Comparison of ENCODE assay signal across 20 mouse cellular contexts in genomic region chrX:163867711-163868379, GRCm38 (mm10). TPM values are rescaled to one million over a fixed set of nuclear protein-coding genes. Genes with fewer than 3 reads are reported as not detected.
DNase-seq lines count a peak whose midpoint lies in the region; ATAC-seq and TF ChIP-seq lines count a peak whose summit lies in the region.
"Had no signal": no experiment of that assay in that cellular context is flagged by ENCODE, and none has a peak within 500 bp of the region (broad histone marks: within the 10 kb centered on the region; RNA-seq: fewer than 3 reads in every experiment).

No protein-coding gene starts in this region.

- no peaks in the 10 kb centered on the region for H3K27me3 ChIP-seq in kidney, postnatal 0 days (ENCODE audit: insufficient read depth, low read length)
- H3K27me3 ChIP-seq: hindbrain, embryonic 15.5 days had no signal

- no peak overlapping the region for H3K4me3 ChIP-seq in gastrocnemius, adult 2 months
- no peak overlapping the region for H3K4me3 ChIP-seq in kidney, postnatal 0 days (replicated peaks; ENCODE audit: low read depth, low read length)
- peak overlapping the region; percentile 48 for H3K4me3 ChIP-seq in bone marrow, adult 2 months (replicated peaks; ENCODE audit: control insufficient read depth, low read depth, low read length)
- H3K4me3 ChIP-seq: forebrain, embryonic 12.5 days; heart, embryonic 10.5 days; hindbrain, embryonic 15.5 days; limb, embryonic 10.5 days had no signal

- intact Hi-C loops in gastrocnemius, adult 2 months (cut with DNase I) = no loop called here

- H3K9me3 ChIP-seq in kidney, postnatal 0 days (replicated peaks; ENCODE audit: low read length) = no peaks in the 10 kb centered on the region
- H3K9me3 ChIP-seq: forebrain, embryonic 12.5 days; heart, embryonic 10.5 days; hindbrain, embryonic 15.5 days; limb, embryonic 10.5 days had no signal

- H3K4me1 ChIP-seq in kidney, postnatal 0 days (replicated peaks; ENCODE audit: insufficient read depth, low read length) = no peaks in the 10 kb centered on the region
- no peaks in the 10 kb centered on the region for H3K4me1 ChIP-seq in bone marrow, adult 2 months (ENCODE audit: control insufficient read depth, insufficient read depth, low read length)
- H3K4me1 ChIP-seq: forebrain, embryonic 12.5 days; heart, embryonic 10.5 days; hindbrain, embryonic 15.5 days; limb, embryonic 10.5 days had no signal

- no peak for TF ChIP-seq POLR2A in bone marrow, adult 2 months (IDR thresholded peaks at IDR 0.05; ENCODE audit: borderline replicate concordance, control insufficient read depth, low read depth, low read length)

- 59% methylated on average over 5 of the region's 5 CpGs for WGBS in kidney, postnatal 0 days
- 35% methylated on average over 5 of the region's 5 CpGs for WGBS in bone marrow, adult 2 months

- H3K36me3 ChIP-seq in kidney, postnatal 0 days (ENCODE audit: insufficient read depth, low read length) = no peaks in the 10 kb centered on the region
- H3K36me3 ChIP-seq: forebrain, embryonic 12.5 days; heart, embryonic 10.5 days; hindbrain, embryonic 15.5 days; limb, embryonic 10.5 days had no signal

- peak overlapping the region; percentile 54; the same call in 1 of the 2 replicates for H3K27ac ChIP-seq in gastrocnemius, adult 2 months
- H3K27ac ChIP-seq in kidney, postnatal 0 days = no peak overlapping the region
- peak overlapping the region; percentile 84 for H3K27ac ChIP-seq in bone marrow, adult 2 months (ENCODE audit: control insufficient read depth, insufficient read depth, low read depth, low read length, poor library complexity)
- H3K27ac ChIP-seq: forebrain, embryonic 12.5 days; heart, embryonic 10.5 days; hindbrain, embryonic 15.5 days; limb, embryonic 10.5 days had no signal

- no peak for DNase-seq in gastrocnemius, adult 2 months
- DNase-seq in gastrocnemius, adult 8-10 months (ENCODE audit: low spot score in 2 of 2) = no peak
- DNase-seq in kidney, postnatal 0 days (ENCODE audit: low spot score) = peak; percentile 24
- DNase-seq in kidney, adult 9 months = no peak
- no peak for DNase-seq in MN1 (ENCODE audit: low spot score)
- DNase-seq: adrenal gland, postnatal 36 days; cerebellum, adult 2 months; cerebellum, postnatal 36 days; gastrocnemius, postnatal 25 days; kidney, postnatal 4 days; layer of hippocampus, adult 9-11 months; lung, adult 18-20 months had no signal

- H3K4me2 ChIP-seq in kidney, postnatal 0 days (ENCODE audit: low read length) = no peak overlapping the region
- H3K4me2 ChIP-seq: forebrain, embryonic 12.5 days; hindbrain, embryonic 15.5 days had no signal

- no peak overlapping the region for H3K9ac ChIP-seq in kidney, postnatal 0 days (ENCODE audit: low read depth, low read length)
- H3K9ac ChIP-seq: forebrain, embryonic 12.5 days; hindbrain, embryonic 15.5 days had no signal

- TF ChIP-seq CTCF in gastrocnemius, adult 2 months (IDR thresholded peaks at IDR 0.05) = no peak
- no peak for TF ChIP-seq CTCF in kidney, postnatal 0 days (IDR thresholded peaks at IDR 0.05; ENCODE audit: low read depth)
- TF ChIP-seq CTCF in bone marrow, adult 2 months (IDR thresholded peaks at IDR 0.05; ENCODE audit: control insufficient read depth, insufficient read depth, low read length) = no peak

- ATAC-seq in kidney, postnatal 0 days (replicated peaks; ENCODE audit: low FRiP score, low read depth) = no peak
- peak; percentile 96 for ATAC-seq in megakaryocyte, adult 5-6 weeks (ENCODE audit: poor library complexity, severe bottlenecking)
- ATAC-seq in megakaryocyte-erythroid progenitor cell, adult 5-6 weeks (replicated peaks; ENCODE audit: low FRiP score, low TSS enrichment, poor library complexity, severe bottlenecking) = no peak
- ATAC-seq: intestine, embryonic 16.5 days had no signal

RNA-seq across cellular contexts. Expression of gene Ap1s2, which starts 41.0 kb away (rescaled TPM):
- 10 to 100 TPM; 25.9 to 32.3 TPM for total RNA-seq in gastrocnemius, adult 2 months (2021)
- total RNA-seq in gastrocnemius, adult 8-10 months (2022) = 10 to 100 TPM; 20.4 to 36.9 (median 26.4) TPM
- 15.0 and 17.2 TPM in 2 replicates for polyA plus RNA-seq in kidney, postnatal 0 days (2015; fragmentation: Nextera tagmentation; extraction: Ambion mirVana)
- 6.6 and 24.8 TPM in 2 replicates for polyA plus RNA-seq in bone marrow, adult 2 months (2011; ENCODE audit: insufficient read depth, insufficient read length, low replicate concordance, missing spikeins)
- 353 and 406 TPM in 2 replicates for total RNA-seq in megakaryocyte, adult 5-6 weeks (2015)
- total RNA-seq in megakaryocyte, adult 5-6 weeks (2017) = 207 and 221 TPM in 2 replicates
- total RNA-seq in megakaryocyte-erythroid progenitor cell, adult 5-6 weeks (2014; fragmentation: Nextera tagmentation) = 0.87 and 1.4 TPM in 2 replicates
- 5.4 and 5.9 TPM in 2 replicates for total RNA-seq in megakaryocyte-erythroid progenitor cell, adult 5-6 weeks (2017)

Comparison
In these comparisons a context has a peak if more than half of its experiments do, and no peak if none do; other contexts are left out.
1. RNA of gene Ap1s2, which starts 41.0 kb away (total RNA-seq): 207 to 406 TPM in megakaryocyte, adult 5-6 weeks; 20.4 to 36.9 TPM in gastrocnemius, adult 8-10 months, 25.9 to 32.3 TPM in gastrocnemius, adult 2 months and 0.87 to 5.9 TPM in megakaryocyte-erythroid progenitor cell, adult 5-6 weeks; every median in the first group is over 4 times any median in the second.